17 mouse cellular contexts compared by ENCODE assay signal in genomic region chr8:88539963-88540362, GRCm38 (mm10). TPM values are rescaled to one million over a fixed set of nuclear protein-coding genes. Genes with fewer than 3 reads are reported as not detected.
DNase-seq lines count a peak whose midpoint lies in the region; ATAC-seq and TF ChIP-seq lines count a peak whose summit lies in the region.
"Had no signal": no experiment of that assay in that cellular context is flagged by ENCODE, and none has a peak within 500 bp of the region (broad histone marks: within the 10 kb centered on the region; RNA-seq: fewer than 3 reads in every experiment).

No protein-coding gene starts in this region.

- no peak overlapping the region for H3K9ac ChIP-seq in heart, adult 2 months (ENCODE audit: low read depth, low read length)
- no peak overlapping the region for H3K9ac ChIP-seq in stomach, postnatal 0 days (ENCODE audit: low read length)
- H3K9ac ChIP-seq: embryonic facial prominence, embryonic 15.5 days; heart, embryonic 13.5 days; hindbrain, embryonic 15.5 days; stomach, embryonic 15.5 days had no signal

- no peak overlapping the region for H3K4me2 ChIP-seq in stomach, postnatal 0 days (replicated peaks; ENCODE audit: low read depth)
- H3K4me2 ChIP-seq: embryonic facial prominence, embryonic 15.5 days; heart, embryonic 13.5 days; hindbrain, embryonic 15.5 days; stomach, embryonic 15.5 days had no signal

- no peak overlapping the region for H3K4me3 ChIP-seq in heart, adult 2 months
- no peak overlapping the region for H3K4me3 ChIP-seq in lung, adult 2 months (replicated peaks; ENCODE audit: extremely low read depth, low read depth, low read length)
- no peak overlapping the region for H3K4me3 ChIP-seq in stomach, postnatal 0 days (ENCODE audit: low read depth, low read length)
- H3K4me3 ChIP-seq: embryonic facial prominence, embryonic 15.5 days; heart, embryonic 13.5 days; hindbrain, embryonic 15.5 days; myocyte; stomach, embryonic 15.5 days had no signal

- no peaks in the 10 kb centered on the region for H3K27me3 ChIP-seq in heart, adult 2 months (ENCODE audit: control insufficient read depth, insufficient read depth, low read length)
- H3K27me3 ChIP-seq in stomach, postnatal 0 days (ENCODE audit: control insufficient read depth, insufficient read depth, low read length): no peaks in the 10 kb centered on the region
- H3K27me3 ChIP-seq: embryonic facial prominence, embryonic 15.5 days; heart, embryonic 13.5 days; hindbrain, embryonic 15.5 days; stomach, embryonic 15.5 days had no signal

- no peak for ATAC-seq in stomach, postnatal 0 days (ENCODE audit: low FRiP score, low TSS enrichment)
- ATAC-seq: forebrain, embryonic 16.5 days had no signal

- no peaks in the 10 kb centered on the region for H3K36me3 ChIP-seq in heart, adult 2 months (ENCODE audit: control insufficient read depth, insufficient read depth, low read length)
- H3K36me3 ChIP-seq in stomach, postnatal 0 days (ENCODE audit: control insufficient read depth, insufficient read depth, low read length): no peaks in the 10 kb centered on the region
- H3K36me3 ChIP-seq: heart, embryonic 13.5 days; hindbrain, embryonic 15.5 days; stomach, embryonic 15.5 days had no signal

- peaks cover 8% of the 10 kb centered on the region for H3K4me1 ChIP-seq in heart, adult 2 months (ENCODE audit: control insufficient read depth, insufficient read depth, low read length)
- H3K4me1 ChIP-seq in lung, adult 2 months (ENCODE audit: control insufficient read depth, insufficient read depth, low read length): peaks cover 34% of the 10 kb centered on the region
- no peaks in the 10 kb centered on the region; the same call in 1 of the 2 replicates for H3K4me1 ChIP-seq in stomach, postnatal 0 days (replicated peaks; ENCODE audit: control insufficient read depth, insufficient read depth)

- peak; percentile 21; the same call in 1 of the 2 replicates for TF ChIP-seq CTCF in heart, adult 2 months (IDR thresholded peaks at IDR 0.05)
- TF ChIP-seq CTCF in lung, adult 2 months (IDR thresholded peaks at IDR 0.05; ENCODE audit: insufficient read depth, low read length): peak; percentile 46; the same call in 1 of the 2 replicates
- TF ChIP-seq CTCF in stomach, postnatal 0 days (IDR thresholded peaks at IDR 0.05; ENCODE audit: low read depth): peak; percentile 51

- 90% methylated on average over 4 of the region's 4 CpGs for WGBS in heart, adult 2 months
- WGBS in lung, adult 2 months: 58% methylated on average over 4 of the region's 4 CpGs
- 81% methylated on average over 4 of the region's 4 CpGs for WGBS in stomach, postnatal 0 days

- no peak for TF ChIP-seq EP300 in heart, adult 2 months (IDR thresholded peaks at IDR 0.05; ENCODE audit: insufficient read depth, low read depth, low read length)
- no peak for TF ChIP-seq EP300 in stomach, postnatal 0 days (optimal IDR thresholded peaks at IDR 0.05)

- intact Hi-C loops in heart, adult 2 months (cut with DNase I): no loop called here

- DNase-seq in heart, adult 2 months: no peak
- DNase-seq in heart, adult 8-10 months (ENCODE audit: low spot score): no peak
- DNase-seq in lung, adult 2 months: no peak
- DNase-seq in lung, adult 18-20 months: no peak
- DNase-seq in thymus, postnatal 14 days: peak; percentile 26
- no peak for DNase-seq in thymus, postnatal 0 days (ENCODE audit: low spot score)
- DNase-seq in stomach, postnatal 0 days (ENCODE audit: low spot score): no peak
- DNase-seq in ovary, adult 18-20 months (ENCODE audit: low spot score): no peak
- DNase-seq: cerebellum, adult 18-20 months; gastrocnemius, postnatal 14 days; right cerebral cortex, postnatal 4 days had no signal

- no peak overlapping the region for H3K27ac ChIP-seq in heart, adult 2 months
- no peak overlapping the region for H3K27ac ChIP-seq in stomach, postnatal 0 days (replicated peaks)
- H3K27ac ChIP-seq: embryonic facial prominence, embryonic 15.5 days; heart, embryonic 13.5 days; hindbrain, embryonic 15.5 days; stomach, embryonic 15.5 days had no signal

- no peaks in the 10 kb centered on the region for H3K9me3 ChIP-seq in stomach, postnatal 0 days (ENCODE audit: control insufficient read depth, low read length)
- H3K9me3 ChIP-seq: embryonic facial prominence, embryonic 15.5 days; heart, embryonic 13.5 days; hindbrain, embryonic 15.5 days; stomach, embryonic 15.5 days had no signal

- H3K79me2 ChIP-seq in heart, adult 2 months (replicated peaks; ENCODE audit: control insufficient read depth, insufficient read depth, low read length): no peaks in the 10 kb centered on the region

- TF ChIP-seq POLR2A in heart, adult 2 months (IDR thresholded peaks at IDR 0.05; ENCODE audit: insufficient read depth, low read depth, low read length): no peak
- no peak for TF ChIP-seq POLR2A in lung, adult 2 months (IDR thresholded peaks at IDR 0.05; ENCODE audit: borderline replicate concordance, extremely low read depth, low read depth, low read length)

RNA-seq across cellular contexts. Expression of gene Nkd1, which starts 18.8 kb away (rescaled TPM):
- total RNA-seq in heart, adult 2 months (2021): 1 to 10 TPM; 2.3 to 2.9 TPM
- polyA plus RNA-seq in heart, adult 2 months (2012; rRNA removed): 3.4 and 3.6 TPM in 2 replicates
- total RNA-seq in heart, adult 8-10 months (2022): 1 to 10 TPM; 1.8 to 2.3 (median 2.0) TPM
- 143 and 171 TPM in 2 replicates for polyA plus RNA-seq in lung, adult 2 months (2012; rRNA removed)
- 4.1 and 4.7 TPM in 2 replicates for polyA plus RNA-seq in thymus, postnatal 0 days (2015; fragmentation: Nextera tagmentation; extraction: Ambion mirVana)
- 57.4 and 58.8 TPM in 2 replicates for polyA plus RNA-seq in stomach, postnatal 0 days (2015; fragmentation: Nextera tagmentation; extraction: Ambion mirVana)

Comparison
In these comparisons a context has a peak if more than half of its experiments do, and no peak if none do; other contexts are left out.
1. RNA of gene Nkd1, which starts 18.8 kb away (polyA plus RNA-seq): 143 to 171 TPM in lung, adult 2 months and 57.4 to 58.8 TPM in stomach, postnatal 0 days; 4.1 to 4.7 TPM in thymus, postnatal 0 days and 3.4 to 3.6 TPM in heart, adult 2 months; every median in the first group is over 10 times any median in the second.
2. Peak in every context shown above with its lines, with median percentiles within 50 percentile points of each other: CTCF ChIP-seq.